Mouse (Mus musculus) testis, postnatal 10 days (tissue): ENCODE data around the gene Pip5k1b.

Experiments used
- DNase-seq: peaks from one replicate; pipeline ENCODE4 v3.0.0; 2021; ENCODE audit warnings: low spot score

Gene Pip5k1b

GRCm38 (mm10) chr19:24259390-24260351, 296.0 kb downstream of the Pip5k1b start:
- no peak for DNase-seq

- no peak for DNase-seq
Observed at GRCm38 (mm10) chr19:24258368-24258767, 297.3 kb downstream of the Pip5k1b start.

GRCm38 (mm10) chr19:24257962-24258361, 297.7 kb downstream of the Pip5k1b start:
- DNase-seq: no peak

DNA sequence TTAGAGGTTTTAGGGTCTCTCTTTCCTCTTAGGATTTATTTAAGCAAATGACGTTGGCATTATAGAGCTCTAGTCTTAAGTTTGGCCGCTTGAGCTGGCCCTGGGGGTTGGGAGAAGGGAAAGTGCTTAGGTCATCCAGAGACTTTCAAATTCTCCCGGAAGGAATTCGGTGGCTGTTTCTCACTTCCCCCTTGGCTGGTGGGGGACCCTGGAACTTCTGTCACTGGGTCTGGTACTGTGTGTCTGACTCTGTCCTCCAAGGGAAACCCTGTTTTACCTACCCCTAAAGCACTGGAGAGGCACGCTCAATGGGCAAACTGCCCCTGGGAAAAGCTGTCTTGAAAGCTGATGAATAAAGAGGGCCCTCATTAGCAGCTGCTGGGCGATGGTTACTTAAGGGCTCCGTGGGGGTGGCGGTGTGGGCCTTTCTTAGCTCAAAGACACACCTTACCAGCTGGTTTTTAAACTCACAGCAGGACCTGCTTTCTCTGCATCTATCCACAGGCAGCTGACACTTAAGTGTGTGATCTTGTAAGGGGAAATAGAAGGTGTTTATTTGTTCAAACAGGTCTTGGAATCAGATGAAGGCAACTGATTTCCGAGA, 301.9 kb downstream of the Pip5k1b start:
- DNase-seq: no peak

- DNase-seq: no peak
Observed at GRCm38 (mm10) chr19:24251869-24252268, 303.8 kb downstream of the Pip5k1b start.
